Mouse (Mus musculus): ENCODE measurements around the gene 2610507B11Rik.

DNA sequence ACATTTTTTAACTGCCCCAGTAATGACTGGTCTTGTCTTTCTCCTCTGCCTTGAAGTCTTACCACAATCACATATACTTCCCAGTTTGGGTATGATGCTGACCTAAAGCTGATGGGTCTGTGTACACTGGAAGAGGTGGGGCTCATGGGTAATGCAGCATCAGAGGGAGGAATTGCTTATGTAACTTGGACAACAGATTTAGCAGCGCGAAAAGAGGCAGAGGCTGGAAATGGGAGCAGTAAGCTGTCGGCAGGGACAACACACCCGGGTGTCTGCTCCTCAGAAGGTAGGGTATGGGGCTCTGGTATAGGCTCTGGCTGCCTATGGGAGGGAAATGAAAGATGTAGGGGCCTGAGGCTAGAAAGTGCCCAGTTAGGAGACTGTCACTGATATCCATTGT lies 29.1 kb downstream of the 2610507B11Rik start, which contains the start of gene BC030499:
- no peak for TF ChIP-seq POLR2A (IDR thresholded peaks at IDR 0.05; ENCODE audit: insufficient read depth, low read length)
- TF ChIP-seq CTCF (IDR thresholded peaks at IDR 0.05; ENCODE audit: low read depth, low read length): no peak

Measured in ES-Bruce4 (cell line).